ENCODE assay signal across 8 mouse cellular contexts in the genomic region with DNA sequence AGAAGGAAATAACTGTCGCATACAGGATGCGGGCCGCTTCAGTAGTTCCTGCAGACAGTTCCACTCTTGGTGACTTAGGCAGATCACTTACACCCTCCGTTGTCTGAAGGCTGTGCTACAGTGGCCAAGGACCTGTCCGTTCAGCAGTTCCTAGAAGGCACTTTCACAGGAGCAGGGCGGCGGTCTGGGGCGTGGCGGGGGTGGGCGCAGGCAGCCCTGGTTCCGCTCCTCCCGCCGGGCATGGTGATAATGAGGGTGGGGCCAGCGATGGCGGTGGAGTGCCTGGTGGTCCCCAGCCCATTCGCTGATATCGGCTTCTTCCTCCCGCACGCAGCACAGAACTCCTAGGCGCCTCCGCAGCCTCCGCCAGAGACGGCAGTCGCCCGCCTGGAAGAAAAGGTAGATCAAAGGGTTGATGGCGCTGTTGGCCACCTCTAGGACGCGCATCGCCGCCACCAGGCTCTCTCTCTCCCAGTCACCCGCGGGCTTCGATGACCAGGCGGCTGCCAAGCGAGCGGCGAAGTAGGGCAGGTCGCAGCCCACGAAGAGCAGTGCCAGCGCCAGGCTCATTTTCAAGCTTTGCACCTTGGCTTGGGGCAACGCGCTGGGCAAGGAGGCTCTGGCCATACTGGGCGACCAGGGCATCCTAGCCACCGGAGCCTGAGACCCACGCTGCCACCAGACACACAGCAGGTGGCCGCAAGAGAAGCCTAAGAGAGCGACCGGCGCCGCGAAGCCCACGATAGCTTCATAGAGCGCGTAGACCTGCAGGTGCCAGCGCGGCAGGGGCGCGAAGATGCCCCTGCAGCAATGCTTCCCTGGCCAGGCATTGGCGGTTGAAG. TPM values are rescaled to one million over a fixed set of nuclear protein-coding genes. Genes with fewer than 3 reads are reported as not detected.
DNase-seq lines count a peak whose midpoint lies in the region; ATAC-seq and TF ChIP-seq lines count a peak whose summit lies in the region.

No protein-coding gene starts in this region.

- intact Hi-C loops in heart, postnatal 36 days (cut with DNase I) = loop anchor here (1.0 to 2.0 kb wide), 2 partner anchors 33 to 73 kb away; no protein-coding TSS in a partner anchor

- peak overlapping the region; percentile 40 for H3K4me3 ChIP-seq in embryonic fibroblast, embryonic 13.5 days (ENCODE audit: insufficient read depth, low read length)
- peak overlapping the region; percentile 51 for H3K4me3 ChIP-seq in liver, postnatal 0 days (ENCODE audit: low read depth, low read length)
- peak overlapping the region; percentile 64 for H3K4me3 ChIP-seq in neural tube, embryonic 14.5 days (ENCODE audit: low read depth, low read length)

- no peak for TF ChIP-seq CTCF in embryonic fibroblast, embryonic 13.5 days (IDR thresholded peaks at IDR 0.05; ENCODE audit: borderline replicate concordance, insufficient read depth, low read length)
- no peak for TF ChIP-seq CTCF in liver, postnatal 0 days (IDR thresholded peaks at IDR 0.05; ENCODE audit: low read depth)

- H3K9ac ChIP-seq in liver, postnatal 0 days (replicated peaks) = peak overlapping the region; percentile 12
- H3K9ac ChIP-seq in neural tube, embryonic 14.5 days (replicated peaks; ENCODE audit: low read depth, low read length) = peak overlapping the region; percentile 58

- no peak for TF ChIP-seq POLR2A in embryonic fibroblast, embryonic 13.5 days (IDR thresholded peaks at IDR 0.05; ENCODE audit: low read depth, low read length)

- peak; percentile 71 for ATAC-seq in liver, postnatal 0 days
- peak; percentile 72 for ATAC-seq in neural tube, embryonic 14.5 days (ENCODE audit: low read depth)

- no peak overlapping the region for H3K27ac ChIP-seq in embryonic fibroblast, embryonic 13.5 days (ENCODE audit: insufficient read depth, low read length)
- no peak overlapping the region for H3K27ac ChIP-seq in liver, postnatal 0 days (ENCODE audit: low read depth)
- no peak overlapping the region; the same call in 1 of the 2 replicates for H3K27ac ChIP-seq in neural tube, embryonic 14.5 days (ENCODE audit: low read depth, low read length)

- H3K4me1 ChIP-seq in embryonic fibroblast, embryonic 13.5 days (ENCODE audit: control insufficient read depth, insufficient read depth, low read length) = no peaks in the 10 kb centered on the region
- peaks cover 16% of the 10 kb centered on the region for H3K4me1 ChIP-seq in liver, postnatal 0 days (ENCODE audit: insufficient read depth)
- H3K4me1 ChIP-seq in neural tube, embryonic 14.5 days (ENCODE audit: control insufficient read depth, insufficient read depth, low read length) = no peaks in the 10 kb centered on the region; the same call in 1 of the 2 replicates

- WGBS in liver, postnatal 0 days (ENCODE audit: insufficient replicate concordance) = 2% methylated on average over 57 of the region's 59 CpGs
- under 1% methylated on average over 58 of the region's 59 CpGs for WGBS in neural tube, embryonic 14.5 days

- peak overlapping the region; percentile 90 for H3K4me2 ChIP-seq in liver, postnatal 0 days (ENCODE audit: low read depth, low read length)
- peak overlapping the region; percentile 99 for H3K4me2 ChIP-seq in neural tube, embryonic 14.5 days (ENCODE audit: low read depth, low read length)

- peak; percentile 14 for DNase-seq in CD4-positive helper T cell, adult 2 months (ENCODE audit: low read depth, low spot score)
- DNase-seq in brain, adult 2 months (ENCODE audit: low read depth, low spot score) = peak; percentile 77
- DNase-seq in heart, postnatal 36 days = peak; percentile 14 to 30
- DNase-seq in layer of hippocampus, adult 18-20 months (ENCODE audit: low spot score in 2 of 2) = peak; percentile 6 to 19
- DNase-seq in liver, postnatal 0 days = peak; percentile 67
- peak; percentile 26 for DNase-seq in thymus, postnatal 4 days

- H3K27me3 ChIP-seq in liver, postnatal 0 days (ENCODE audit: insufficient read depth, low read length) = peaks cover 19% of the 10 kb centered on the region
- H3K27me3 ChIP-seq in neural tube, embryonic 14.5 days (ENCODE audit: control insufficient read depth, insufficient read depth, low read length) = peaks cover 12% of the 10 kb centered on the region

- no peaks in the 10 kb centered on the region for H3K36me3 ChIP-seq in liver, postnatal 0 days (replicated peaks; ENCODE audit: insufficient read depth, low read length)
- no peaks in the 10 kb centered on the region for H3K36me3 ChIP-seq in neural tube, embryonic 14.5 days (ENCODE audit: control insufficient read depth, insufficient read depth, low read length)

- no peak for TF ChIP-seq EP300 in liver, postnatal 0 days (IDR thresholded peaks at IDR 0.05; ENCODE audit: low read depth)

- H3K9me3 ChIP-seq in liver, postnatal 0 days (ENCODE audit: low read length) = 0 out of 2 replicates have a peak, but pooled peaks cover 2% of the 10 kb centered on the region
- H3K9me3 ChIP-seq in neural tube, embryonic 14.5 days (ENCODE audit: control insufficient read depth, low read length) = no peaks in the 10 kb centered on the region

RNA-seq across cellular contexts. Expression of a gene that starts 1.2 kb away (rescaled TPM):
- polyA plus RNA-seq in embryonic fibroblast, embryonic 13.5 days (2011; ENCODE audit: insufficient read length, low read depth, missing spikeins) = not detected in 2 replicates
- total RNA-seq in heart, postnatal 36 days (2021) = under 1 TPM in 1 of 2 experiments, not detected in 1; 0.14 TPM
- 1 to 10 TPM; 2.5 to 3.2 TPM for total RNA-seq in layer of hippocampus, adult 18-20 months (2021)
- polyA plus RNA-seq in liver, postnatal 0 days (2015; fragmentation: Nextera tagmentation; extraction: Ambion mirVana) = 0.18 and 0.47 TPM in 2 replicates
- polyA plus RNA-seq in neural tube, embryonic 14.5 days (2014; fragmentation: Nextera tagmentation; extraction: Ambion mirVana) = 2.6 and 3.0 TPM in 2 replicates

RNA-seq across cellular contexts. Expression of a gene that starts 37.1 kb away (rescaled TPM):
- polyA plus RNA-seq in embryonic fibroblast, embryonic 13.5 days (2011; ENCODE audit: insufficient read length, low read depth, missing spikeins) = 14.1 and 18.2 TPM in 2 replicates
- total RNA-seq in heart, postnatal 36 days (2021) = 10 to 100 TPM; 11.5 to 12.1 TPM
- total RNA-seq in layer of hippocampus, adult 18-20 months (2021) = 10 to 100 TPM; 15.7 to 16.7 TPM
- polyA plus RNA-seq in liver, postnatal 0 days (2015; fragmentation: Nextera tagmentation; extraction: Ambion mirVana) = 37.5 and 41.5 TPM in 2 replicates
- polyA plus RNA-seq in neural tube, embryonic 14.5 days (2014; fragmentation: Nextera tagmentation; extraction: Ambion mirVana) = 18.6 and 23.4 TPM in 2 replicates

RNA-seq across cellular contexts. Expression of a gene that starts 42.8 kb away (rescaled TPM):
- polyA plus RNA-seq in embryonic fibroblast, embryonic 13.5 days (2011; ENCODE audit: insufficient read length, low read depth, missing spikeins) = 21.8 and 24.8 TPM in 2 replicates
- 1 to 10 TPM; 3.5 to 5.4 TPM for total RNA-seq in heart, postnatal 36 days (2021)
- 1 to 10 TPM; 6.2 TPM for total RNA-seq in layer of hippocampus, adult 18-20 months (2021)
- 3.2 and 4.4 TPM in 2 replicates for polyA plus RNA-seq in liver, postnatal 0 days (2015; fragmentation: Nextera tagmentation; extraction: Ambion mirVana)
- polyA plus RNA-seq in neural tube, embryonic 14.5 days (2014; fragmentation: Nextera tagmentation; extraction: Ambion mirVana) = 5.4 and 6.9 TPM in 2 replicates

RNA-seq across cellular contexts. Expression of a gene that starts 42.9 kb away (rescaled TPM):
- polyA plus RNA-seq in embryonic fibroblast, embryonic 13.5 days (2011; ENCODE audit: insufficient read length, low read depth, missing spikeins) = 37.2 and 37.3 TPM in 2 replicates
- total RNA-seq in heart, postnatal 36 days (2021) = 10 to 100 TPM in 1 of 2 experiments, 1 to 10 TPM in 1; 9.4 to 10.7 TPM
- 10 to 100 TPM; 17.1 to 17.3 TPM for total RNA-seq in layer of hippocampus, adult 18-20 months (2021)
- polyA plus RNA-seq in liver, postnatal 0 days (2015; fragmentation: Nextera tagmentation; extraction: Ambion mirVana) = 3.4 and 3.5 TPM in 2 replicates
- 17.2 and 17.9 TPM in 2 replicates for polyA plus RNA-seq in neural tube, embryonic 14.5 days (2014; fragmentation: Nextera tagmentation; extraction: Ambion mirVana)

Comparison
In these comparisons a context has a peak if more than half of its experiments do, and no peak if none do; other contexts are left out.
1. DNase-seq: peak in every context shown above with its lines; median percentile 77 in brain, adult 2 months; 67 in liver, postnatal 0 days; 26 in thymus, postnatal 4 days; 22 in heart, postnatal 36 days; 14 in CD4-positive helper T cell, adult 2 months; 12 in layer of hippocampus, adult 18-20 months.